Mouse (Mus musculus): ENCODE results near the gene Dlgap3.

Dlgap3 gene

DNA sequence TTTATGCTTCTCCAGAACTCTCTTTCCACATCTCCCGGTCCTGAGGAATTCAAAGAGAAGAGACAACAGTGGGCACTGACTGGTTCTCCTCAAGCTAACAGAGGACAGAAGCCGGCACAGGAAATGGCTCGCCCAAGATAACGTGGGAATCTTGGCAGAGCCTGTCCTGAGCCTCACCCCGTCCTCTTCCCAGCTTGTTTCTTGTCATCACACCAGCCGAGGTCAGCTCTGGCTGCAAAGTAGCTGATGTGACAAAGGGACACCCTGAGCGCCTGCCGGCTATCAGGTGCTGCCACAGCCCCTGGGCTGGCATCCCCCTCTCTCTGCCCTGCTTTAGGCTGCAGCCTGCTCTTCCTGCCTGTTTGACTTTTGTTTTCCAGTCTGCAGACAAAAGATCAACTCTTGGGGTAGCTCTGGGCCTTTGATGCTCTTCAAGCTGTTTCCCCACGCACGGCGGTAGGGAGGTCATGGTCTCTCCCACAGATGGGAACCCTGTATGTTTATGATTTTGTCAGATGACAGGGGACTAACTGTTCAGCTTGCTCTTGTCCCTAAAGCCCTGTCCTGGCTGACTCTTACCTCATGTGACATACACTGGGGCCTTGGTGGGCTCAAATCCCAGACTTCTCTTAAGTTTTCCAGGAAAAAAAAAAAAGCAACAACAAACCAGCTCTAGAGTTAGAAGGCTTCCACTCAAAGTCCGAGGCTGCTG is 89.3 kb downstream of the Dlgap3 start:
- in situ Hi-C loops (cut with MboI, MseI) = no loop called here

DNA sequence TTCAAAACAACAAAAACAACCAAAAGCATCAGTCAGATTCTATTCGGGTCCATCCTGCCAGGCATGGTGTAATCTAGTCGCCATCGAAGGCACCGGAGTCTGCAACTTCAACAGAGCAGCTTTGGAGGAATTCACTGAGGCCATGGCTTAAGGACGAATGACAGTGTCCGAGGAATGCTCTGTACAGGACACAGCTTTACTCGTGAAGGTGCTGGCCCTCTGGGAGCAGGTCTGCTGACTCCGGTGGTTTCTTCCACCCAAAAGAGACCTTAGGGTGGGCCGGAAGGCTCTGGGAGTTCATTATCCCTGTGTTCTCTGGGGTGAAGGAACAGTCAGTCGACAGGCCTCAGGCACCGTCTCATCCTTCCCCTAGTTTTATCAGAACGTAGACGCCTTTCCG is 92.6 kb downstream of the Dlgap3 start:
- in situ Hi-C loops (cut with MboI, MseI) = no loop called here

DNA sequence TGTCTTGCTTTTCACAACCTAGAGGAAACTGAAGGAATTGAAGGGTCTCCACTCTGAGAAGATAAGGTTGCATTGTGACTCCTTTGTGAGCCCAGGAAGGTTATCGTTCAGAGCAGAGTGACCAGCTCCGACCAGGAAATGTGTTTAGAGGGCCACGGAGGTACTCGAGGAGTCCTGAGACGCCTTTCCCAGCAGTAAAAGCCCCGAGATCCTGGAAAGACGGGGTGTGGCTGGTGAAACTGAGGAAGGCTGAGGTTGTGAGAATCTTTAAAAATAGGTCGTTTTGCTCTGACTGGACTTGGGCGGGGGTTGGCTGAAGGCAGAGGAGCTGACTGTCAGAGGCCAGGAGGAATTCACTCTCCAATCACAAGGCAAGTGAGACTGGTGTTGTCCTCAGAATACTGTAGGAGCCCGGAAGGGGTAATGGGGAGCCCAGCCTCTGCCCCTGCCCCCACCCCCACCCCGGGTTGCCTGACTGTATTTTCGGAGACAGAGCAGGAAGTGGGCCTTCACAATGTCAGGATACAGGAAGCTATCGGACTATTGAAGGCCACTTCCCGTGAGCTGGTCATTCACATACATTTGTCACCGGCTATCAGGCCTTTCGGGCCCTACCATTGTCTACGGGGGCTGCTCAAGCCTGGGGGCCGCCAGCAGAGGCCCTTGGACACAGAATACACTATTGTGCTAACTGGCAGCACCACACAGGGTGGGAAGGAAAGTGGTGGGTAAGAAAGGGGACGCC is 94.6 kb downstream of the Dlgap3 start:
- in situ Hi-C loops (cut with MboI, MseI) = no loop called here

DNA sequence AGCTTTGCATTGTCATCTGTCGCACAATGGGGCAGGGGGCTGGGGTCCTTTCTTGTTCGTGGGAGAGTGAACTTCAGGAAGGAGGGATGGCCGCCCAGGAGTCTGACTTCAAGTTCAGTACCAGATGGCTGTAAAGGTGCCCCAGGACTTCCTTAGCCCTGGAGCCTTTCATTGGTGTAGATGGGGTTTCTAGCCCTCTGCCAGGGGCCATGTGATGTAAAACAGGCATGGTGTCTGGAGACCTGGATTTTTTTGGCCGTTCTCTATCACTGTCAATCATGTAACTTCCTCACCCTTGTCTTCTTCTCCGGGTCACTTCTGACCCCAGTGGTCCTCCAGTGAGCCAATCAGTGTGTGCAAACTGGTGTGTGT is 95.2 kb downstream of the Dlgap3 start:
- in situ Hi-C loops (cut with MboI, MseI) = no loop called here

DNA sequence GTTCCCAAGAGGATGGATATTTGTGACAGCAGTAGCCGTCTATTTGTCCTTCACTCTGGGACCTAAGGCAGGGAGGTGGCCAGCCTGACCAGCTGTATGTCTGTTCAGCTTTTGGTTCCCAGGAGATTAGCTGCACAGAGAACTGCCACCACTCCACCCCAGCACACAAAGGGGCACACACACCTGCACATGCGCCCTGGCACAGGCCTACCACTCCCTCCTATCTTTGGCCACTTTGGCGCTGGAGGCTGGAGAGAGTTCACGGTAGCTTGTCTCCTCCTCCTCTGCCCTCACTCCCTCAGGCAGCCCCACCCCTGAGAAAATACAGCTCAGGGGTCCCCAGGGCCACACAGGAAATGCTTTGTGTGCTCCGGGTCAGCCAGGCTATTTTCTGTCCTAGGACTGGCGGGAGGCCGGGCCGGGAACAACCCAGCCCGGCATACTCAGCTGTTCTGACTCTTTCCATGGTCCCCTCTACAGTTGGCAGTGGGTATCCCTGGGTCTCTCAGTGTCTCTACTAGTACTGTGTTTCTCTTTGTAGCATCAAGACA is 109.5 kb downstream of the Dlgap3 start:
- in situ Hi-C loops (cut with MboI, MseI) = no loop called here

DNA sequence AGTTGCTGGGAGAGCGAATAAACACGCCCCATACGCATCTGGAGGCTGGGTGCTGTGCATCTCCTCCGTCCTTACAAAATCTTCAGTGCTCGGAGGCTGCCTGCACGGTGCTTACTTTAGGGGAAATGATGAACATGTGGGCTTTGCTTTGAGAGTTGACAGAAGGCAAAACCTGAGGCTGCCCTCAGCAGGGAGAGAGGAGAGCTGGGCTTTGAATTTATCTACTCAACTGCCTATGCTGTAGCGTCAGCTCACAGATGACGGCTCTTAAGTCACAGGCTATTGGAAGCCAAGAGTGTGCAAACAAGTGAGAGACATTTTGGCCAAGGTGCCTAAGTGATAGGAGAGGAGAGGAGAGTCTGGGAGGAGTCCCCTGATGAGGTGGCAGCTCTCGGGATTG is 110.2 kb downstream of the Dlgap3 start:
- in situ Hi-C loops (cut with MboI, MseI) = no loop called here

Data from regulatory T cell (primary cell).